Mouse (Mus musculus): ENCODE results near the gene Gpr6.

GRCm38 (mm10) chr10:41055581-41055980 is 16.5 kb downstream of the Gpr6 start:
- TF ChIP-seq CTCF (IDR thresholded peaks at IDR 0.05), result no peak
- TF ChIP-seq EP300 (IDR thresholded peaks at IDR 0.05), result no peak
